Mouse (Mus musculus) induced T-regulatory cell, adult 2 months (primary cell): ENCODE measurements around the gene E2f2.
A peak's percentile ranks its signal among the peaks of the same experiment; 100 is the strongest.

Source experiments
- DNase-seq: peaks from one replicate; pipeline ENCODE4 v3.0.0-alpha.2; 2012; ENCODE audit warnings: low read depth

E2f2 gene

DNA sequence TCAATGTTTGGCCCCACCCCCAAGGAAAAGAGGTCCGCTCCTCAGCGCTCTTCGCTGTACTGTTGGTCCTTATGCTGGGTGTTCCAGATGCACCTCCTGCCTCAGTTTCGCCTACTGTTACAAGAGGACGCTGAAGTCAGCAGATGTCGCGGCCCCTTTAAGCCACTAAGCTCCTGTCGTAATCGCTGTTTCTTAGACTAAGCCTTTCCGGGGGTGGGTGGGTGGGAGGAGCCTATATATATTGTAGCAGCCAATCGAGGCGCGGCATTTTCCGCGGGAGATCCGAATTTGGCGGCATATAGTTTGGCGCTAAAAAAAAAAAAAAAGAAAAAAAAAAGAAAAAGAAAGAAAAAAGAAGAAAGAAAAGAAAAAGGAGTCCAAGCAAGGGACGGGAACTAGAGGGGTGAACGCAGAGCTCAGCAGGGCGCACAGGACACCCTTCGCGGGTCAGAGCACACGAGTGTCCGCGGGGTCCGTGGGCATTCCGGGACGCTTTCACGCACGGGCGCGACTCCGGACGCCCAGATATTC, at the start of gene E2f2:
Gene E2f2, plus strand, starts transcription at position 384 of the 531 bp plus-strand sequence.
- peak; percentile 91 for DNase-seq

DNA sequence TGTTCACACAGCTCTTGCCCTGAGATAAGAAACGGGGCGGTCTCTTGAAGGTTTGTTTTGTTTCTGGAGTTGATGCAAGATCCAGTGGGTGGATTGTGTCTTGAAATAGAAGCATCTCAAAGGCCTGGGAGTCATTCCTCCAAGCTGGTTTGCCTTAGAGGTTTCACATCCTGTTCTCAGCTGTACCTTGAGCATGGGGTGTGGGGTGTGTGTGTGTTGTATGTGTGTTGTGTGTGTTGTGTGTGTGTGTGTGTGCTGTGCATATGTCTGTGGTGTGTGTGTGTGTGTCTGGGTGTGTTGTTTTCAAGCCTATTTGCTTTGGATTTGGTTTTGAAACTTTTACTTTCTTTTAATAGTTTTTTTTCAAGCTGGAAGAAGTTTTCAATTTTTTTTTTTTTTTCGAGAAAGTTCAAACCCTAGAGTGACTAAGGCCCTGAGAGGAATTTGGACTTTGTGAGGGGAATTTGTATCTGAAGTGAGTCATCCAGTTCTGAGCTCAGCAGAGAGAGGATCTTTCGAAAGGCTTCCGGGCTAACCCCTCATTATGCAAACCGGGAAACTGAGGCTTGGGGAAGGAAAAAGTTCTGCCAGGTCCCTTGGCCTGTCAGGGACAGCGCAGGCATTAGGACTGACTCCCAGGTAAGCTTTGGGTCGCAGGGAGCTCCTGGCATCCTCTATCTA, 48.9 kb upstream of the E2f2 start:
- peak; percentile 54 for DNase-seq

DNA sequence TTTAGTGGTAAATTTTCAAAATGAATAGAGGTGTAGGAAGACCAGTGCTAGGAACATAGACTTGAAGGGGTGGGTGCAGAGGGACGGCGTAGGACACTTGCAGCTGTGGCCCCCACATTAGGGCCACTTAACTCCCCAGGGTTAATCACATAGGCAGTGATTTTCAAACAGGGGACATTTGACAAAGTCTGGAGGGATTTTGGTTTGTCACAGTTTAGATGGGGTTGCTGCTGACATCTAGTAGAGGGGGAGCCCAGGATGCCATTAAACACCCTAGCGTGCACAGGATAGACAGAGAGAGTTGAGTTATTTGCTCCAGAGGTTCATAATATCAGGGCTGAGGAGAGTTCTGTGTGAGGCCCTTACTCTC, 48.4 kb upstream of the E2f2 start:
- DNase-seq, result no peak

DNA sequence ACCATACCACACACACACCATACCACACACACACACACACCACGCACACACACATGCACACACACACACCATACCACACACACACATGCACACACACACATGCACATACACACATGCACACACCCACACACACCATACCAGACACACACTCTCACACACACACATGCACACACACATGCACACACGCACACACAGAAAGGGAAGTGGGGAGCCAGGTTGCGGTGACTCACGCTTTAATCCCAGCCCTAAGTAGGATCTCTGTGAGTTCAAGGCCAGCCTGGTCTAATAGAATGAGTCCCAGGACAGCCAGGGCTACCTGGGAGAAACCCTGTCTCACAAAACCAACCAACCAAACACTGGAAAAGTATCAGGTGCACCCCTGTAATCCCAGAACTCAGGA, 47.6 kb upstream of the E2f2 start:
- no peak for DNase-seq

DNA sequence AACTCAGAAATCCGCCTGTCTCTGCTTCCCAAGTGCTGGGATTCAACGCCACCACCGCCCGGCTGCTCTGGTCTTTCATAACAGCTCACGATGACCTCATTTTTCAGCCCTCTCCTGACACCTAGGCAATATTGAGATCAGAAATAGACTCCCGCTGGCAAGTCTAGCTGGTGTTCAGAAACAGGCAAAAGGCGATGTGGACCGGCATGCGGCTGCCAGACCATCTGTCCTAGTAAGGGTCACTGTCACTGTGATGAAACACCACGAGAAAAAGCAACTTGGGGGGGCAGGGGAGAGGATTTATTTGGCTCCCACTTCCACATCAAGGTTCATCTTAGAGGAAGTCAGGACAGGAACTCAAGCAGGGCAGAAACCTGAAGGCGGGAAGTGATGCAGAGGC, 46.7 kb upstream of the E2f2 start:
- no peak for DNase-seq

DNA sequence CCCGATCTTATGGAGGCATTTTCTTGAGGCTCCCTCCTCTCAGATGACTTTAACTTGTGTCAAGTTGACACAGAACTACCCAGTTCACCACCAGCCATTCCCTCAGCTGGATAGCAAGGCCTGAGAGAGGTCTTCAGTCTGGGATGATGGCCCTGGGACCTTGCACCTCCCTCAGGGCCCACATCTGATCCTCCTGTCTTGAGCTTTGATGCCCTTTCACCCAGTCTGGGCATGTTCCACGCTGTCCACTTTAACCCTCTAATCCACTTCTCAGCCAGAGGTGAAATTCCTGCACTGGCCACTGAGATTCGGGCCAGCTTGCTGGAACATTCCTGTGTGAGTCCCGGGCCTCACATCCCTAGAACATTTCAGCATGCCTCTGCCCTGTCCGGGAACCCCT, 46.2 kb upstream of the E2f2 start:
- DNase-seq, result no peak

DNA sequence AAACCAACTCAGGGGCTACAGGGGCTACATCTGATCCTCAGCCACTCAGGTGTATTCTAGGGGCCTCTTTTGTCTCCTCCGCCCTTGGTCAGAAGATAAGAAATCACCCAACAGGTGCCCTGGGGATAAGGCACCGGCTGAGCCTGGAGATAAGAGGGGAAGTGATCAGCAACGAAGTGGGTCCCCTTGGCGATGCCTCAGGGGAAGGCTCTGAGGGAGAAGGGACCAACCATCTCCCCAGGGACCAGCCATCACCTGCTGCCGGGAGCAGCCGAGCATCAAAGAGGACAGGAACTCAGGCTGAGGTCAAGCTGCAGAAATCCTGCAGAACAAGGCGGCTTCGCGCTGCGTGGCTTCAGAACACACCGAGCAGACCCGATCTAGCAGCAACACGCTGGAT, 44.5 kb upstream of the E2f2 start:
- DNase-seq, result no peak

DNA sequence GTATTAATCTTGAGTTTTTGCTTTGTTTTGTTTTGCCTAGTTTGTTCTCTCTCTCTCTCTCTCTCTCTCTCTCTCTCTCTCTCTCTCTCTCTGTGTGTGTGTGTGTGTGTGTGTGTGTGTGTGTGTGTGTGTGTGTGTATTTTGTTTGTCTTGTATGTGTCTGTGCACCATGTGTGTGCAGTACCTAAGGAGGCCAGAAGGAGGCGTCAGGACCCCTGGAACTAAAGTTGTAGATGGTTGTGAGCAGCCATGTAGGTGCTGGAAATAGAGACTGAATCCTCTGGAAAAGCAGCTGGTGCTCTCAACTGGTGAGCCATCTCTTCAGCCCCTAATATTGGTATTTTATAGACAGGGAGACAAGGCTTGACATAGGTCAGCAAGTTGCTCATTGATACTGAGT, 42.4 kb upstream of the E2f2 start:
- DNase-seq, result no peak

DNA sequence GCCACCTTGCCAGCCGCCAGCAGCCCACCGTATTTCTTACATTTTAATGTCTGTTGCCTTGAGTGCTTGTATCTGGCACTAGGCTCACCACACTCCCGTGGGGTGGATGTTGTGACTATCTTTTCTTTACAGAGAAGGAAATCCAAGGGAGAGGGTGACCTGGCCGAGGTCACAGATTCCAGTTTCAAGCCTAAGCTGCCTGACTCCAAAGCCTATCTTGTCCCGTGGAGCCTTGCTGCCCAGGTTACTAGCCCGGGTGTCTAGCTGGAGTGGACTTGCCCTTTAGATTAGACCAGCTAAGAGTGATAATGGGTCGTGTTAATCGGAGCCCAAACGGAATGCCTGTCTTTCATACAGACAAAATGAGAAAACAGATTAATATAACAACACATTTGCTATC, 38.4 kb upstream of the E2f2 start:
- DNase-seq, result no peak

DNA sequence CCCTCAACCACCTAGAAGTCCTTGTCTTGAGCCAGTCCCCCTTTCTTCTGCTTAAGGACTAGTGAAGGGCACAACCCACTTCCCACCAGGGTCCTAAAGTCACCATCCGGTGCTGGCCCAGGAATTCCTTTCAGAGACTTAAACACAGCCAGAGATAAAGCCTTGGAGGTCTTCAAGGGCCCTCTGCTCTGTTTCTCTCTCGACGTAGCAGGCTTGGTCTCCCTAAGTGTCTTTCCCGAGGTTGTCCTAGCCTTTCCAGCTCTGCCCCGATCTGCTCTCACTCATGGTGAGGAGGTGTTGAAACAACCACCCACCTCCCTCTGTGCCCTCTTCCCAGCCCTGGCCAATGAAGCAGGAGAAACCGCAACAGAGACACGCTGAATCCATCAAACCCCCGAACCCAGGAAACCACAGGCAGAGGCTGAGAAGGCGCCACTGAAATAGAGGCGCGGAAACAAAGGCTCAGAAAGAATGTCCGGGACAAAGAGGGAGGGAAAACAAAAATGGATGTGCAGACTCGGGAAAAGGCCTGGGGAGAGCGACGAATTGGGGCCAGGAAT, 37.7 kb upstream of the E2f2 start:
- no peak for DNase-seq

DNA sequence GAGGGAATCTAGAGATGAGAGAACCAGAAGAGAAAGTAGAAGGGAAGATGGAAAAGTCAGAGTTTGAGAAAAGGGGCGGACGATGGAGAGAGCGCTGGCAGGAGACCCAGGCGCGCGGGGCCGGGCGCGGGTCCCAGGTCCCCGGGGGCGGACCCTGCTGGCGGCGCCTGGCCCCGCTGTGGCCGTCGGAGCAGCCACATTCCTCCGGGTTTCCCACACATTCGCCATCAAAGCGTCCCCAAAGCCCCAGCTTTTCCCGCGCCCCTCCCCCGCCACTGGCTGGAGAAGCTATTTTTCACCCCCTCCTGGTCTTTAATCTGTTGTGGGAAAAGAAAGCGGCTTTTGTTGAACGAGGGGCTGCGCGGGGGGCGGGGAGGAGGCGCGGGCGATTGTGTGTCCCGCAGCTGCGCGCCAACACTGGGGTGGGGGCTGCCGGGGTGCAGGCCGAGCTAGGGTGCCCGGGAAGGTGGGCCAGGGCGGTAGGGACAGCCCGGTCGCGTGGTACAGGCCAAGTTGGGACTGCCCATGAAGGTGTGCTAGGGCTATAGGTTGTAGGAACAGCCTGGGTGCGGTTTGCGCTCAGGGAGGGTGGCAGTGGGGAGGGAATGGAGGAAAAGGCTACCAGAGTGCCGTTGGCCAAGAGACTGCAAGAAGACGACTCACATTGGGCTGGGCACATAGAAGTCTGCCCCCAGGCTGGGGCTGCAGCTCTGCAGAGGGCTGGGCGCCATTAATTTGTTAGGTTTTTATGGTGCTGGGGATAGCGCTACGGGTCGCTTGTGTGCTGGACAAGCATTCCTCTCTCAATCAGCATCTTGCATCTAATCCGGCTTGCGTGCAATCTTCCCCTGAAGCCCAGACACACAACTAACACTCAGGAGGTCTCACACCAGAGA, 37.0 kb upstream of the E2f2 start:
- no peak for DNase-seq

DNA sequence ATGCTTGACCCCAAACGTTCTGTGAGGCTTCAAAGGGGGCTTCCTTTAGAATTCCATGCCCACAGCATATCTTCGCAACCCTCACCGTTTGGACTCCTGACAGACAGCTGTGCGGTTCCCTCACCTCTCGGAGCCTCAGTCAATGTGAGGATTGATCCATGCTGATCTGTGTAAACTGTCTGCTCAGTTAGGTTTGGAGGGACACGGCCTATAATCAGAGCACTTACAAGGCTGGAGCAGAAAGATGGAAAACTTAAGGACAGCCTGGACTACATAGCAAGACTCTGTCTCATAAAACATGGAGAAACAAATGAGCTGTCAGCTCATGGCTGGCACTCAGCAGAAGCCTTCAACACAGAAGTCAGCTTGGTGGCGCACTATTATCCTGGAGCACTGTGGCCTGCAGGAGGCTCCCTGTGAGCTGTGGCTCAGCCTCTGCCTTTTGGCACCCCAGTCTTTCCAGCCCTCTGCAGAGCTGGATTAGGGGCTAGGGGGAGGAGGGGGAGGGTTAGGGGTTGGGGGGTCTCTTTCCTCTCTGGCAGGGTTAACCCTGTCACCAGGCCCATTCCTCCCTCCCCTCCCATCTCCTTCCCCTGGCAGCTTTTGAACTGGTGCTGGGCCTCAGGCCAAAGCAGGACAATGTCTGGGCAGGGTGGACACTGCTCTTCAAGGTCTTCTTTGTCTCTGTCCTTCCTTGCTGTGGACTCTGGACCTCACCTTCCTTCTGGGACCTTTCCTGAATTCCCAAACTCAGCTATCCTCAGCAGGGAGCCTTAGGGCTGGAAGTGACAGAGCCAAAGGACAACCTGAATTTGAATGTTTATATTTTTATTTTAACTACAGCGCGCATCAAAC, 36.1 kb upstream of the E2f2 start:
- DNase-seq, result no peak

DNA sequence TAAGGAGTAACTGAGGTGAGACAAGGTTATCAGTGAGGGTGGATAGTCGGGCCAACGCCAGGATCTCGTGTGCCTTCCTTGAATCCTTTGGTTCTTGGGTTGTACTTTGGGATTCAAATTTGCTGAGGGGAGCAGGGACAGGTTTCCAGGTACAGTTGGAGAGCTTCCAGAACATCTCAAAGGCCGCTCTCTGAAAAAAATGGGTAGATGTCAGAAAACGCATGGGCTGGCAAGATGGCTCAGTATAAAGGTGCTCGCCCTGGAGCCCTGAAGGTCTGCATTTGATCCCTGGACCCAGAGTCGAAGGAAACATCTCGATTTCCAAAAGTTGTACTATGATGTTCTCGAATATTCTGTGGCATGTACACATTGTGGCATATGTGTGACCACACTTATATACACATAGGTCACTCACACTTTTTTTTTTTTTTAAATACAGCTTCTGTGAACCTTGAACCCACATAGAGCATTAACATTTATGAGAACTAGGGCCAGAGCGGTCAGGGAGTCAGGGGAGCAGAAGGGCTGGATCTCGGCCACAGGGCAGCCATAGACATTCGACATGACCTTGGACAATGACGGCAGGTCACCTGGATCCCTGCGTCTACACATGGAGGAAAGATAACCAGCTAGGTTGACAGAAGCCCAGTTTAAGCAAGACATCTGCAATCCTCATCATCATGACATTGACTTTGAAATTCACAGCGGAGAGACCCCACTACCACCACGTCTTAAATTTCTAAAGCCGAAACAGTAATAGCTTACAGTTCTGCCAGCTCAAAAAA, 32.7 kb upstream of the E2f2 start:
- no peak for DNase-seq

DNA sequence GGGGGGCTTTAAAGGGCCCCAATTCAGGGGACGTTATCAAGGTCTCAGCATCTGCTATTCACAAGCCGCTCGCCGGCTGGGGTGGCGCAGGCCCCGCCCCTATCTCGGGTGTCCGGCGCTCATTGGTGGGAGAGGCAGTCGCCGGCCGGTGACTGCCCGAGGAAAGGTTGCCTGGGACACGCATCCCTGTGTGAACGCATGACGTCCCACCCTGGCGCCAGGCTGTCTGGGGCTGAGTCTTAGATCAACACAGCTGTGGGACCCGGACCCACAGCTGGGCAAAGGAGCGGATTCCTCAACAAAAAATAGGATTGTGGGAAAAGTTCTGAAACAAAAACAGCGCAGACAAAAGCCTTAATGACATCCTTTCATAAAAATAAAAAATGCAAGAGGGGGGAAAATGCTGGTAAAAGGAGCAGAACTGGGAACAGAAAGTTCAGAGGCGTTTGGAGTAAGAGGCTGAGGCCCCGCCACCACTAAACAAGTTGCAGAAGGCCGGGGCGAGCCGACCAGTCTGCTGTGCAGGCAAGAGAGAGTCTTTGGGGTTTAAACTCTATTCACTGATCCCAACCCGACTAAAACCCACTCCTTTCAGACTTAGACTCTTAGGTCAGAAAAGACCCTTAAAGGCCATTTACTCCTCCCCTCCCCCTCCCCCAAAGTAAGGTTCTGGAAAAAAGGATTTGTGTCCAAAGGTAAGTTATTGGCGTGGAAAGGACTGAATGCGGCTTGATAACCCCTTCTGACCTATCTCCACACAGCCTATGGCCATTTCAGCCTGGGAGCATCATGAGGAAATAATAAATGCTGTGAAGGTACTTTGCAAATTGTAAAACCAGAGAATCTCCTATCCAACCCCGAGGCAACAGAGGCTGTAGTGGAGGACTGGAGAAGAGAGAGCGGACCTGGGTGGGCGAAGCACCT, 31.6 kb upstream of the E2f2 start:
- DNase-seq, result peak; percentile 74

DNA sequence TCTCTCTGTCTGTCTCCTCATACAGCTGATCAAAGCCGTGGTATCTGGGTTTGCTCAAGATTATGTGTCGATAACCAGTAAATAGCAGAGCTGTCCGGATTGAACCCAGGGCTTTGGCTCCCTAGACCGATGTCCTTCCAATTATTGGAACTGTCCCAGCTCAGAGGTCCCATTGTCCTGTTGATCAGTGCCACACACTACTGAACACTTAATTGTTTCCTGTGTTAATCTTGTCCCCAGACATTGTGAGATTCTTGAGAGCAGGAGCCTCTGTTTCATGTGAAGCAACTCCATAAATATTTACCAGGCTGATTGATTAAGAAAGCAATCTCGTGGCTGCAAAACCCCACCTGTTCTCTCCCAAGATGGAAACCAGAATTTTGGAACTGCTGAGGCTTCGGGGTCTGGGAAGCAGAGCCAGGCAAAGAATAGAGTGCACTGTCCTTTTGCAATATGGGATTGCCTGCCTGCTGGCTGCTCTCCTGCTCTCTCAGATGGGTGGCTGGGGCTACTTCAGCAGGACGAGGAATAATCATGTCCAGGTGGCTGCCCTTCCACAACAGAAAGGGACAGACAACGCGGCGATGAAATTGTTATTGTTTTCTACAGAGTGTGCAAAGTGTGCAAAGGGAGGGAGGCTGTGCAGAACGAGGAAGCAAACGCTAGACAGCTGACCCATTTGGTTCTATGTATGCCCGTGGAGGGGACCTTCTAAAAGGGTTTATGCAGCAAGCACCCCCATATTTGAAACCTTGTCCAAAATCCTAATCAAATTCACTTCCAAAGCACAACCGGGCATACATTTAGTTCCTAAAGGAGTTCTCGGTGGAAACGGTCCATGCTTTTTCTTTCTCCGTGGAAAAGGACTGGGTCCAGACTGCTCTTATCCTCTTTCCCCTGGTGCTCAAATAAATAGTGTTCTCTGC, 29.7 kb upstream of the E2f2 start:
- DNase-seq, result no peak

DNA sequence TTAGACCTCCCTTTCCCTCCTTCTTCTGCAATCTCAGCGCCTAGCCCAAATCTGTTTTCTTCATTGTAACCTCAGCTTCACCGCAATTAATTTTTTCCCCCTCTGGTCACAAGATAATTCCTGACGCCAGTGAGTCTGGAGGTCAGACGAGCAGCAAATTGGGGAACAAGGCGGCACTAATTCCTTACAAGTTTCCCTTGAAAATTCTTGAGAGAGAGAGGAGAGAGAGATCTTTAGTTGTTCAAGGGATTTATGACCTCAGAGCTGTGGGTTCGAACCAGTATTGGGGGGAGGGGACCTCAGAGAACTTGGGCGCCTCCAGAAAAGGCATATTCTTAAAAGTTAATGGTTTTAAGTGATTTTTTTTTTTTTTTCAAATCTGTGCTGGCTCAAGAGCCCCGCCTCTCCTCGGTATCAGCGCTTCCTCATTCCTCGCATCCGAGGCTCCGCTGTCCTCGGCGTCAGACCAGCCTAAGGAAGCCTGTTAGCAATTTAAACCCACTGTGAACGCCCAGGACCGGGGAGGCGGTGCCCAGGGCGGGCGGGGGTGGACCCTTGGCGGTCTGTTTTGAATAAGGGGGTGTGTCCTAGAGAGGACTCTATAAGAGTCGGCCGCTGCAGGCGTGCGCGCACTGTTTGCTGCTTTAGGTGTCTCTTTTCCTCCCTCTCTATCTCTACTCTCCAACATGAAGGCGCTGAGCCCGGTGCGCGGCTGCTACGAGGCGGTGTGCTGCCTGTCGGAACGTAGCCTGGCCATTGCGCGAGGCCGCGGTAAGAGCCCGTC, 28.8 kb upstream of the E2f2 start, which contains the start of gene Id3:
Gene Id3, plus strand, starts transcription at position 305 of the 784 bp plus-strand sequence.
- peak; percentile 95 for DNase-seq

DNA sequence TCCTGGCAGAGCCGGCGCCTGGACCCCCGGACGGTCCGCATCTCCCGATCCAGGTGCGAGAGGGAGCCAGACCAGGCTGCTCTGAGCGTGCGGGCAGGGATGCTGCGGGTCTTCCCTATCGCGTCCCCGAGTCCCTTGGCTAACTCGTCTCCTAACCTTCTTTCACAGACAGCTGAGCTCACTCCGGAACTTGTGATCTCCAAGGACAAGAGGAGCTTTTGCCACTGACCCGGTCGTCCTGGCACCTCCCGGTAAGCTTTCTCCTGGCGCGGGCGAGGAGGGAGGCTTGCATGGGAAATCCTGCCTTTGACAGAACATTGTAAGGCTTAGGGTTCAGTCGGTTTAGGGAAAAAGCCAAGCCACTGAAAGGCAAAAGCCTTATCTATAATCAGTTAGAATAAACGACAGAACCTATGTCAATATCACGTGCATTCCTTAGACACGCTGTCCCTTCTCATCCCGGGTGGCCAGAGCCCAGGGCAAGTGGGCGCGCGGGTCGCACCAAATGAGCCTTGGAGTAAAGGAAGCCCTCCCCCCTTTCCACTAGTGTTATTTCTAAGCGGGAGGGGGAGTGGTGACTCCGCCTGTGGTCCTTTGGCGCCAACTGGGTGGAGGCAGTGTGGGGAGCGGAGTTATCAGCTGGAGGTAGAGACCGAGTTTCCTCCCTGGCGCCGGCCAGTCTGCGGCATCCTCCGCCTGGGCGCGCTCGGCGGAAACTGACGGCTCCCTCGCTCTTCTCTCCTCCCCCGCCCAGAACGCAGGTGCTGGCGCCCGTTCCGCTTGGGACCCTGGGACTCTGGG, 27.9 kb upstream of the E2f2 start:
- peak; percentile 82 for DNase-seq
